Mouse (Mus musculus) C2C12 (cell line): ENCODE results near the gene Herc4.

Source experiments
- CEBPB ChIP-seq: IDR thresholded peaks from one replicate; pipeline ENCODE4 v1.6.1; 2011; ENCODE audit warnings: low read depth, mild to moderate bottlenecking, control low read depth, moderate library complexity
- CTCF ChIP-seq: IDR thresholded peaks from one replicate; pipeline ENCODE4 v1.5.1; 2011; ENCODE audit not compliant: control insufficient read depth, insufficient read depth, insufficient read length
- MAX ChIP-seq: IDR thresholded peaks from one replicate; pipeline ENCODE4 v1.6.1; 2011; ENCODE audit warnings: mild to moderate bottlenecking, control low read depth
- MYOD1 ChIP-seq: IDR thresholded peaks from one replicate; pipeline ENCODE4 v1.6.1; 2011; ENCODE audit warnings: low read depth; ENCODE audit not compliant: control insufficient read depth, insufficient read length
- MYOG ChIP-seq: IDR thresholded peaks from one replicate; pipeline ENCODE4 v1.6.1; 2011; ENCODE audit not compliant: control insufficient read depth, insufficient read length; ENCODE audit errors: extremely low read depth
- USF1 ChIP-seq: IDR thresholded peaks from one replicate; pipeline ENCODE4 v1.6.1; 2011; ENCODE audit warnings: low read depth, mild to moderate bottlenecking, control low read depth, moderate library complexity

- TF ChIP-seq CTCF (no peak), USF1 (no peak), MAX (no peak), MYOD1 (no peak), MYOG (no peak), CEBPB (no peak)
Observed at GRCm38 (mm10) chr10:63245846-63246245, 2.2 kb downstream of the Herc4 start.
